ENCODE assay signal across 14 mouse cellular contexts in genomic region chr8:57457152-57457551, GRCm38 (mm10). TPM values are rescaled to one million over a fixed set of nuclear protein-coding genes. Genes with fewer than 3 reads are reported as not detected.
A peak's percentile ranks its signal among the peaks of the same experiment; 100 is the strongest.
DNase-seq lines count a peak whose midpoint lies in the region; ATAC-seq and TF ChIP-seq lines count a peak whose summit lies in the region.
"Had no signal": no experiment of that assay in that cellular context is flagged by ENCODE, and none has a peak within 500 bp of the region (broad histone marks: within the 10 kb centered on the region; RNA-seq: fewer than 3 reads in every experiment).

No protein-coding gene starts in this region.

- ATAC-seq in frontal cortex, adult (ENCODE audit: low TSS enrichment) = peak; percentile 94

- TF ChIP-seq CTCF in left cerebral cortex, adult 2 months (IDR thresholded peaks at IDR 0.05) = no peak

- intact Hi-C loops in left cerebral cortex, adult 2 months (cut with DNase I) = loop anchor here (2.0 kb wide), 1 partner anchor 30 kb away; the partner anchor contains the start of gene Sap30
- intact Hi-C loops in left cerebral cortex, postnatal 4 days (cut with DNase I) = no loop called here
- intact Hi-C loops in left cerebral cortex, postnatal 25 days (cut with DNase I) = loop anchor here (2.0 kb wide), 1 partner anchor 30 kb away; the partner anchor contains the start of gene Sap30

- peak overlapping the region; percentile 39 for H3K4me3 ChIP-seq in left cerebral cortex, adult 2 months

- DNase-seq in frontal cortex, postnatal 25 days (ENCODE audit: low spot score in 2 of 2) = no peak
- DNase-seq in left cerebral cortex, adult 2 months (ENCODE audit: extremely low spot score in 1 of 2, low spot score in 2 of 2) = no peak
- DNase-seq in left cerebral cortex, postnatal 4 days = no peak
- peak; percentile 64 for DNase-seq in brain, embryonic 18.5 days (ENCODE audit: low read depth, low spot score)
- DNase-seq in left cerebral cortex, postnatal 25 days (ENCODE audit: low spot score in 2 of 2) = peak; percentile 42 to 67
- no peak for DNase-seq in kidney, adult 9 months
- no peak for DNase-seq in gastrocnemius, adult 18-20 months (ENCODE audit: low spot score)
- DNase-seq: B cell, adult 2 months; cerebellum, postnatal 36 days; gastrocnemius, postnatal 36 days; lung, adult 18-20 months had no signal

- H3K27ac ChIP-seq in left cerebral cortex, adult 2 months = peak overlapping the region; percentile 63

RNA-seq across cellular contexts. Expression of gene Scrg1, which starts 1.4 kb away (rescaled TPM):
- 10 to 100 TPM; 41.1 to 42.5 TPM for total RNA-seq in left cerebral cortex, adult 2 months (2021)
- total RNA-seq in left cerebral cortex, postnatal 4 days (2021) = 10 to 100 TPM; 20.1 to 20.3 TPM
- 10 to 100 TPM; 44.5 to 54.1 TPM for total RNA-seq in left cerebral cortex, postnatal 25 days (2021)
- total RNA-seq in gastrocnemius, adult 18-20 months (2021) = not detected
- total RNA-seq: G1E; gastrocnemius, postnatal 36 days; hematopoietic stem cell, adult 5-6 weeks had no signal

RNA-seq across cellular contexts. Expression of gene Sap30, which starts 30.5 kb away (rescaled TPM):
- 10 to 100 TPM in 1 of 2 experiments, 1 to 10 TPM in 1; 9.8 to 13.9 TPM for total RNA-seq in left cerebral cortex, adult 2 months (2021)
- 10 to 100 TPM; 12.5 to 13.8 TPM for total RNA-seq in left cerebral cortex, postnatal 4 days (2021)
- total RNA-seq in left cerebral cortex, postnatal 25 days (2021) = 1 to 10 TPM; 8.3 to 8.6 TPM
- 10 to 100 TPM in 1 of 2 experiments, 1 to 10 TPM in 1; 6.7 to 14.4 TPM for total RNA-seq in gastrocnemius, adult 18-20 months (2021)

RNA-seq across cellular contexts. Expression of gene Hmgb2, which starts 54.6 kb away (rescaled TPM):
- 1 to 10 TPM; 3.9 to 6.4 TPM for total RNA-seq in left cerebral cortex, adult 2 months (2021)
- 10 to 100 TPM; 22.1 to 32.1 TPM for total RNA-seq in left cerebral cortex, postnatal 4 days (2021)
- 1 to 10 TPM; 2.4 to 5.5 TPM for total RNA-seq in left cerebral cortex, postnatal 25 days (2021)
- total RNA-seq in gastrocnemius, adult 18-20 months (2021) = 1 to 10 TPM; 2.8 to 5.0 TPM

Comparison
In these comparisons a context has a peak if more than half of its experiments do, and no peak if none do; other contexts are left out.
1. DNase-seq: peak in brain, embryonic 18.5 days (single experiment) and left cerebral cortex, postnatal 25 days (2 of 2); none in frontal cortex, postnatal 25 days (0 of 2), left cerebral cortex, adult 2 months (0 of 2), left cerebral cortex, postnatal 4 days (single experiment), kidney, adult 9 months (single experiment) and gastrocnemius, adult 18-20 months (single experiment).
2. RNA of gene Scrg1, which starts 1.4 kb away (total RNA-seq): 44.5 to 54.1 TPM in left cerebral cortex, postnatal 25 days, 41.1 to 42.5 TPM in left cerebral cortex, adult 2 months and 20.1 to 20.3 TPM in left cerebral cortex, postnatal 4 days; not detected in gastrocnemius, adult 18-20 months; every median in the first group is over 10 times any median in the second.